27 mouse cellular contexts compared by ENCODE assay signal in genomic region chr11:81110049-81110448, GRCm38 (mm10).
A peak's percentile ranks its signal among the peaks of the same experiment; 100 is the strongest.
DNase-seq lines count a peak whose midpoint lies in the region; ATAC-seq lines count a peak whose summit lies in the region.
"Had no signal": no experiment of that assay in that cellular context is flagged by ENCODE, and none has a peak within 500 bp of the region (broad histone marks: within the 10 kb centered on the region; RNA-seq: fewer than 3 reads in every experiment).

No protein-coding gene starts in this region.

- H3K9me3 ChIP-seq in midbrain, embryonic 14.5 days (ENCODE audit: control insufficient read depth, low read length), result no peaks in the 10 kb centered on the region
- no peaks in the 10 kb centered on the region for H3K9me3 ChIP-seq in midbrain, embryonic 10.5 days (replicated peaks)
- H3K9me3 ChIP-seq in neural tube, embryonic 15.5 days (replicated peaks), result no peaks in the 10 kb centered on the region
- H3K9me3 ChIP-seq: embryonic facial prominence, embryonic 12.5 days; hindbrain, embryonic 15.5 days; intestine, embryonic 15.5 days; liver, embryonic 12.5 days; megakaryocyte, embryonic 14.5 days had no signal

- H3K4me3 ChIP-seq in midbrain, embryonic 14.5 days (replicated peaks; ENCODE audit: low read depth, low read length), result no peak overlapping the region
- H3K4me3 ChIP-seq in midbrain, embryonic 10.5 days, result no peak overlapping the region
- no peak overlapping the region for H3K4me3 ChIP-seq in neural tube, embryonic 15.5 days (replicated peaks)
- H3K4me3 ChIP-seq: embryonic facial prominence, embryonic 12.5 days; hindbrain, embryonic 15.5 days; intestine, embryonic 15.5 days; liver, embryonic 12.5 days; megakaryocyte, embryonic 14.5 days had no signal

- H3K27me3 ChIP-seq in midbrain, embryonic 14.5 days (ENCODE audit: control insufficient read depth, insufficient read depth, low read length), result no peaks in the 10 kb centered on the region
- no peaks in the 10 kb centered on the region for H3K27me3 ChIP-seq in midbrain, embryonic 10.5 days (ENCODE audit: low read depth, poor library complexity, severe bottlenecking)
- H3K27me3 ChIP-seq in neural tube, embryonic 15.5 days (replicated peaks), result no peaks in the 10 kb centered on the region
- H3K27me3 ChIP-seq: embryonic facial prominence, embryonic 12.5 days; hindbrain, embryonic 15.5 days; intestine, embryonic 15.5 days; liver, embryonic 12.5 days; megakaryocyte, embryonic 14.5 days had no signal

- no peaks in the 10 kb centered on the region for H3K36me3 ChIP-seq in midbrain, embryonic 14.5 days (ENCODE audit: control insufficient read depth, insufficient read depth, low read length)
- H3K36me3 ChIP-seq in midbrain, embryonic 10.5 days, result no peaks in the 10 kb centered on the region
- H3K36me3 ChIP-seq in neural tube, embryonic 15.5 days, result no peaks in the 10 kb centered on the region
- H3K36me3 ChIP-seq: embryonic facial prominence, embryonic 12.5 days; G1E; hindbrain, embryonic 15.5 days; intestine, embryonic 15.5 days; liver, embryonic 12.5 days had no signal

- DNase-seq in cerebellum, postnatal 10 days, result peak; percentile 59 to 63
- DNase-seq in cerebellum, adult 11-12 months, result no peak
- no peak for DNase-seq in frontal cortex, adult 2 months (ENCODE audit: extremely low spot score in 1 of 2, low spot score in 1 of 2)
- DNase-seq in midbrain, embryonic 14.5 days, result no peak
- no peak for DNase-seq in midbrain, embryonic 10.5 days (ENCODE audit: low spot score)
- DNase-seq: adrenal gland, adult 8-10 months; embryo, embryonic 11 days; gastrocnemius, postnatal 25 days; heart, adult 18-20 months; heart, postnatal 4 days; kidney, adult 2 months; kidney, postnatal 36 days; left cerebral cortex, postnatal 4 days; liver, postnatal 0 days; lung, postnatal 4 days; right cerebral cortex, adult 18-20 months; spleen, adult 18-20 months; thymus, postnatal 14 days had no signal

- no peak overlapping the region for H3K9ac ChIP-seq in midbrain, embryonic 14.5 days (replicated peaks; ENCODE audit: low read length)
- H3K9ac ChIP-seq in neural tube, embryonic 15.5 days (replicated peaks), result no peak overlapping the region
- H3K9ac ChIP-seq: embryonic facial prominence, embryonic 12.5 days; hindbrain, embryonic 15.5 days; intestine, embryonic 15.5 days; liver, embryonic 12.5 days; liver, postnatal 0 days had no signal

- H3K27ac ChIP-seq in midbrain, embryonic 14.5 days (replicated peaks; ENCODE audit: low read depth, low read length), result 0 out of 2 replicates have a peak overlapping the region, but pooled peaks have one; percentile 45
- no peak overlapping the region for H3K27ac ChIP-seq in midbrain, embryonic 10.5 days (replicated peaks)
- H3K27ac ChIP-seq in neural tube, embryonic 15.5 days (replicated peaks), result peak overlapping the region; percentile 42
- H3K27ac ChIP-seq: embryonic facial prominence, embryonic 12.5 days; hindbrain, embryonic 15.5 days; intestine, embryonic 15.5 days; liver, embryonic 12.5 days had no signal

- H3K4me2 ChIP-seq in midbrain, embryonic 14.5 days (ENCODE audit: low read length), result no peak overlapping the region
- no peak overlapping the region for H3K4me2 ChIP-seq in neural tube, embryonic 15.5 days
- H3K4me2 ChIP-seq: embryonic facial prominence, embryonic 12.5 days; heart, embryonic 11.5 days; hindbrain, embryonic 15.5 days; intestine, embryonic 15.5 days; liver, embryonic 12.5 days had no signal

- 67% methylated on average over 6 of the region's 6 CpGs for WGBS in midbrain, embryonic 14.5 days
- 87% methylated on average over 6 of the region's 6 CpGs for WGBS in midbrain, embryonic 10.5 days
- WGBS in neural tube, embryonic 15.5 days, result 37% methylated on average over 6 of the region's 6 CpGs

- H3K4me1 ChIP-seq in midbrain, embryonic 14.5 days (ENCODE audit: control insufficient read depth, insufficient read depth, low read length), result no peaks in the 10 kb centered on the region
- H3K4me1 ChIP-seq in midbrain, embryonic 10.5 days, result no peaks in the 10 kb centered on the region
- peaks cover 13% of the 10 kb centered on the region for H3K4me1 ChIP-seq in neural tube, embryonic 15.5 days
- H3K4me1 ChIP-seq: embryonic facial prominence, embryonic 12.5 days; intestine, embryonic 15.5 days; liver, embryonic 12.5 days; megakaryocyte, embryonic 14.5 days had no signal

- peak; percentile 41; the same call in 1 of the 2 replicates for ATAC-seq in frontal cortex, adult (ENCODE audit: low TSS enrichment)
- ATAC-seq in midbrain, embryonic 14.5 days (ENCODE audit: low FRiP score, low TSS enrichment), result no peak
- ATAC-seq in neural tube, embryonic 15.5 days (ENCODE audit: low FRiP score), result no peak
- ATAC-seq: intestine, embryonic 15.5 days; liver, embryonic 12.5 days; liver, postnatal 0 days had no signal

Comparison
In these comparisons a context has a peak if more than half of its experiments do, and no peak if none do; other contexts are left out.
1. DNase-seq: peak in cerebellum, postnatal 10 days (2 of 2); none in cerebellum, adult 11-12 months (single experiment), frontal cortex, adult 2 months (0 of 2), midbrain, embryonic 14.5 days (single experiment) and midbrain, embryonic 10.5 days (single experiment).